Mouse (Mus musculus) ES-CJ7 (cell line): ENCODE results near the gene Lysmd1.

Experiments used
- DNase-seq: peaks from one replicate; pipeline ENCODE4 v3.0.0; 2011; ENCODE audit warnings: low read depth, low spot score

Gene Lysmd1

DNA sequence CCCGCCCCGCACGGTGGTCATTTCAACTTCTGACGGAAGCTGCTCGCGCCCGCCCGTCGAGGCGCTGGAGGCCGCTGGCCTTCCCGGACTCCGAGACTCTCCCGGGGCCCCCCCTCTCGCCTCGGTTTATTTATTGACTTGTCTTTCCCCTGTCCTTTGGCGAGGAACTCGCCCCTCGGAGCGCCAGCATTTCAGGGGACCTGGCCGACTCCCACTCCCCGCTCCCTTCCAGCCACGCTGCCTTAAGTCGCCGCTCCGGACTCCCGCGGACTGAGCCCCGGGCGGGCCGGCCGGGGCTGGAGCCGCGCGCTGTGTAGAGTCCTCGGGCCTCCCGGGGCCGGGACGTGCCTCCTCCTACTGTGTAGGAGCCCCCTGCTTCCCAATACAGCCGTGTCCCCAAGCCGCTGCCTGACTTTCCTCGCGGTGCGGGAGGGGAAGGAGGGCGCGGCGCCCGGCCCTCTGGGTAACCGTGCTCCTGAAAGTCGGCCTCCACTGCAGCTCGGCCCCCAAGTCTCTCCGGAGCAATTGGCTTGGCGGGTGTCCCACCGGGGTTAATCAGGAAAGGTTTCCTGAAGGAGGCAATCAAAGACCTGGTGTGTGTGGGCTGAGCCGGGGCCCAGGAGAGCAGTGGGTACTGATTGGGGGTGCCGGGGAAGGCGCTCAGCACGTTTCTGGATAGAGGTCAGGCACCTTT, 39.5 kb downstream of the Lysmd1 start:
- DNase-seq: no peak

DNA sequence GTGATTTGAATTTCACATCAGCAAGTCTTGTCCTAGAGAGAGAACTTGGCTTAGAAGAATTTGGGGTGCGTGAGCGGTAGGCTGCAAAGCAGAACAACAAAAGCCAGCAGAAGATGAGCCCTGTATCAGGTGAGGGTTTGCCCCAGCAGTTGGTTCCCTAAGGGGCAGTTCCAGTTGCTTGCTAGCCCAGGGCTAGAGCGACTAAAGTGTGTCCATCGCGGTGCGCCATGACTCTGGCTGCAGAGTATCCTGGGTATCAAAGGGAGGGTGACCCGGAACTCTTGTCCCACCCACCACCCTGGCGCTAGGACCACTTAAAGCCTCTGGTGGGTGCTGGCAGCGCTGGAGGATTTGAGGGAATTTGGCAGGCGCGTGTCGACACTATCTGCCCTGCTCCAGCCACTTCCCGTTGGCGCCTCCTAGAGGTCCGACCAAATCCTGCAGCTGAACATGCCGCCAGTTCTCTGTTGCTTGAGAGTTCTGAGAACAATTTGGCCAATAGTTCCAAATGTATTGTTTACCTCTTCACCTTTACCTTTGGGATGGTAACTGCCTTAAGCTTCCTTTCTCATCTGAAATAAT, 40.2 kb downstream of the Lysmd1 start:
- DNase-seq: peak; percentile 88

DNA sequence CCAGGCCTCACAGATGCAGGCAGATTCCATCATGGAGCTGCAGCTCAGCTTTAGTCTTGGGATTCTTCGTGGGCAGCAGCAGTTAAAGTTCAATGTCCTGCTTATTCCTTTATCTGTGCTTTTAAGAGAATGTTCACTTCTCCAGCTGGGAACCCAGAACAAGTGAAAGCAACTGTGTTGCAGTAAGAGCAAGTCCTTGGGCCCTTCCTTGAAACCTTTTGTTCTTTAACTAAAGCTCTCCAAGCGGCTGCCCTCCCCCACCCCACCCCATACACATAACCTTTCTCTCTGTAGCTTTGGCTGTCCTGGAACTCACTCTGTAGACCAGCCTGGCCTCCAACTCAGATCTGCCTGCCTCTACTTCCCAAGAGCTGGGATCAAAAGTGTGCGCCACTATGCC, 42.6 kb downstream of the Lysmd1 start:
- peak; percentile 56 for DNase-seq

DNA sequence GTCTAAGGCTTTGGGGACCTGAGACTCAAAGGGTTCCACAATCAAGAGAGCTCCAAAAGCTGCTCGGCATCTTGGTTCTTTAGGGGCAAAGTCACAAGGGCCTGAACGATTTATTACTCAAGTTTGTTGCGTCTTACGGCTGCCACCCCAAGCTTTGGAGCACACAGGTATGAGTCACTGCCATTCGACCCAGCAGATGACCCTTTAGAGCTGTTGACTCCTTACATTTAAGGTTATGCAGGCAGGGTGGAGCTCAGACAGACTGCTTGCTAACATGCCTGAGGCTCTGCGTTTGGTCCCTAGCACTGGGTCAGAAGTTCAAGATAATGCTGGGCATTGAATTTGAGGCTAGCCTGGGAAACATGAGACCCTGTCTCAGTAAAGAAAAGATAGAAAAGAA, 43.7 kb downstream of the Lysmd1 start:
- peak; percentile 35 for DNase-seq

DNA sequence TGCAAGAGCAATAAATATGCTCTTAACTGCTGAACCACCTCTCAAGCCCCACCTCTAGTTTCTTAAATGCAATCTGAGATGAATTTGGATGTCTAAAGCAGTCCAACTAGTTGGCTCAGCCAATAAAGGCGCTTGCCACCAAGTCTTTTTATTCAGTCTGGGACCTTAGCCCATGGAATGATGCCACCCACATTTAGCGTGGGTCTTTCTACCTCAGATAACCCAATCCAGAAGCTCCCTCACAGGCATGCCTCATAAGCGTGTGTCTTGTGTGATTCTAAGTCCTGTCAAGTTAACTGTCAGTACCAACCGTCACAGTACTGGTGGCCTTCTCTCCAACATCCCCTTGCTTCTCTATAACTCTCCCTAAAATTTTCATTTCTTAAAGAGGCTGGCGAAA, 45.1 kb downstream of the Lysmd1 start:
- DNase-seq: no peak

DNA sequence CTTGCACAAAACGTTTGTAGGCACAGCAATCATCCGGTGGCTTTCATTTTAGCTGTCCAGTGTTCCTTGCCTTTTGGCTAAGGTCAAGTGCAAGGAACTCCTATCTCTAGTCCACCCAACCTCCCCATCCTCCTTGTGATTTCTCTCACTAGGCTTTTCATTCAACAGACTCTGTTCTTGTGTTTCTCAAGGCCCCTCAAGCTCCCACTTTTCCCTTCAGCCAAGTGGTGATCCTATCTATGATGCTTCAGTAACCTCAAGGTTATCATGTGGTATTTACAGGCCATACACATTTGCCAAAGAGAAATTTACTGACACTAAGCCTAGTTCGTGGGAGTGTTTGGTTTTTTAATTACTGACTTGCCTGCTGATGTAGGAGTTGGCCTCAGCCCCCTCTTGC, 46.0 kb downstream of the Lysmd1 start:
- no peak for DNase-seq

DNA sequence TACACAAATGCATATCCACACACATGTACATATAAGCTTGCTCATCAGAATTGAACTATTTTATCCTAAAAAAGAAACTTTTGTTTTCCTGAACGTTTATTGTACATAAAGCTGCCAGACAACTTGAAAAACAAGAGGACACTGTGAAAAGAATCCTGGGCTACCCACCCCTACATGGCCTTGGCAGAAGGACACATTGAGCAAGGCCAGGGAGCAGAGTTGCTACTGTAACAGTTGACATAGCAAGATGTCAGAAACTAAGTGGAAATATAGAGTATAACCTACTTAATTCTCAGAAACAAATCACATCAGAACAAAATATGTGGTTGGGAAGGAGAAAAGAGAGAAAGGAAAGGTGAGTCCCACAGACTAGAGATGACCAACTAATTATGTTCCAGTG, 48.0 kb downstream of the Lysmd1 start:
- DNase-seq: no peak

DNA sequence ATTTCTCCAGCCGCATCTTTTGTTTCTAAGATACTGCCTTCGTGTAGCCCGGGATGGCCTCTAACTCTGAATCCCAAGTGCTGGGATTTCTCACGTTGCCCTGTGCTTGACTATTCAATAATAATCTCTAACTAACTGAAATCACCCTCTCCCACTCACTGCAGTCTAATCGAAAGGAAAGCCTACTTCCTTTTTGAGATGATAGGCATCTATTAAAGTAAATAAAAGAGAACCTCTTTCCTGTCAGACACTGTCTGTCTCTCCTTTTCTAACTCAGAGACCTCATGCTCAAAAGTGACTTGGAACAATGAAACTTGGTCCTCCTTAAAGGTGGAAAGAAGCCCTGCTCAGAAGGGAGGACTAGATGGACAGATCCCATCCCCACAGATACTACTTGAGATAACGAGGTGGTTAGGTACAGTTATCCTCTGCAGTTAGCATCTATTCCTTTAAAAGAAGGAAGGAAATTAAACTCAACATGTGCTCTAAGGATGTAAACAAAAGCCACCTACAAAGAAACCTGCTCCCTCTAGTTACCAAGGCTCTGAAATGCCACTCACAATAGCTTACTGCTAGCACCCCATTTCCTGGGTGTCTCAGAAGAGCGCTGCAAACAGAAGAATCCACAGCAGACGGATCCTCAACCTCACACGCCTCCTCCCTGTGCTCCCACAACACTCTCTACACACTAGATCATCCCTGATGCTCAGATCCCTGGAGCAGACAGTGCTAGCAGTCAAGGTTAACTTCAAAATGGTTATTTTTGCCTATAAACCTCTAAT, 51.1 kb downstream of the Lysmd1 start:
- no peak for DNase-seq

DNA sequence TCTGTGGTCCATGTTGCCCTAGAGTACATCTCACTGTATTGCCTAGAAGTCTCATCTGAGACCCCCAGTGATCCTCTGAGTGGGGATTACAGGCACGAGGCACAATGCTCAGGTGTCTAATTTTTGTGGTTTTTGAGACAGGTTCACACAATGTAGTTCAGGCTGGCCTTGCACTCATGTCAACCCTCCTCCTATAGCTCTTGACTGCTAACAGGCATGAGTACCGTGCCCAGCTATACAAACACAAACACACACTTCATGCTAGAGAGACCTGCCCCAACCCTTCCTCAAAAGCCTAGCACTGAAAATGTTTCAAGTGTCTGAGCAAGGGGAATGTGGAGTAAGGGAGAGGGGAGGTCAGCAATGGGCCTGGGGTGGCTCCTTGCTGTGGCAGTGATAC, 52.2 kb downstream of the Lysmd1 start:
- no peak for DNase-seq

DNA sequence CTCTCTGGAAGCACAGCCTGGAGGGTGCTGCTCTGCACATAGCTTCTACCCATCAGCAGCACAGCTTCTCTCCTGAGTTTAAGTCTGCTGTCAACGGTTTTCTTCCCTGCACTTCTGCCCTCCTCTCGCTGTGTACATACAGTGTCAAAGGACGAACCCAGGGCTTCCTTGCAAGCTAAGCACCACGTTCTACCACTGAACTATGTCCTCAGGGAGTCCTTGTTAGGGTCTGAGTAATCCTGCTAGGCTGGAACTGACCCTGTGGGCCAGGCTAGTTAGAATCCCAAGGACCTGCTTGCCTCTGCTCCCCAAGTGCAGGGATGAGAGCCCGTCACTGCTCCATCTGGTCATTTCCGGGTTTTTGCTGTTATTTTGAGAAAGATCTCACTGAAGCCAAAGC, 53.0 kb downstream of the Lysmd1 start:
- DNase-seq: no peak
